ENCODE assay signal across 24 mouse cellular contexts in genomic region chr3:75948003-75948402, GRCm38 (mm10).
"Had no signal": no experiment of that assay in that cellular context is flagged by ENCODE, and none has a peak within 500 bp of the region (broad histone marks: within the 10 kb centered on the region; RNA-seq: fewer than 3 reads in every experiment).

No protein-coding gene starts in this region.

- H3K36me3 ChIP-seq: intestine, embryonic 15.5 days had no signal

- DNase-seq: gastrocnemius, adult 2 months; gastrocnemius, postnatal 10 days; gastrocnemius, postnatal 25 days; heart, adult 18-20 months; heart, postnatal 10 days; heart, postnatal 4 days; kidney, adult 18-20 months; kidney, adult 8-10 months; kidney, postnatal 10 days; kidney, postnatal 25 days; kidney, postnatal 4 days had no signal

- ATAC-seq: hindbrain, embryonic 16.5 days; inflammation-experienced regulatory T-cells, adult 6 months; intestine, embryonic 15.5 days; intestine, postnatal 0 days had no signal

- H3K9ac ChIP-seq: heart, embryonic 12.5 days; hindbrain, embryonic 12.5 days; hindbrain, embryonic 14.5 days; intestine, embryonic 15.5 days; limb, embryonic 12.5 days had no signal

- H3K27ac ChIP-seq: gastrocnemius, adult 2 months; heart, embryonic 10.5 days; hindbrain, embryonic 10.5 days; hindbrain, embryonic 12.5 days; hindbrain, embryonic 14.5 days; intestine, embryonic 15.5 days; layer of hippocampus, adult 2 months; left cerebral cortex, adult 2 months; limb, embryonic 10.5 days; limb, embryonic 12.5 days had no signal

- H3K27me3 ChIP-seq: heart, embryonic 12.5 days; hindbrain, embryonic 12.5 days; intestine, embryonic 15.5 days; limb, embryonic 12.5 days had no signal

- H3K9me3 ChIP-seq: heart, embryonic 10.5 days; heart, embryonic 12.5 days; hindbrain, embryonic 10.5 days; hindbrain, embryonic 12.5 days; intestine, embryonic 15.5 days; limb, embryonic 10.5 days; limb, embryonic 12.5 days had no signal

- H3K4me2 ChIP-seq: heart, embryonic 12.5 days; hindbrain, embryonic 12.5 days; hindbrain, embryonic 14.5 days; intestine, embryonic 15.5 days; limb, embryonic 12.5 days had no signal

- H3K4me3 ChIP-seq: gastrocnemius, adult 2 months; heart, embryonic 10.5 days; heart, embryonic 12.5 days; hindbrain, embryonic 10.5 days; hindbrain, embryonic 12.5 days; intestine, embryonic 15.5 days; layer of hippocampus, adult 2 months; left cerebral cortex, adult 2 months; limb, embryonic 10.5 days; limb, embryonic 12.5 days had no signal
